Mouse (Mus musculus) layer of hippocampus, adult 9-11 months (tissue): ENCODE results near the gene Mtmr4.

ENCODE experiments used
- DNase-seq: peaks from one replicate; pipeline ENCODE4 v3.0.0; 2022

Gene Mtmr4

DNA sequence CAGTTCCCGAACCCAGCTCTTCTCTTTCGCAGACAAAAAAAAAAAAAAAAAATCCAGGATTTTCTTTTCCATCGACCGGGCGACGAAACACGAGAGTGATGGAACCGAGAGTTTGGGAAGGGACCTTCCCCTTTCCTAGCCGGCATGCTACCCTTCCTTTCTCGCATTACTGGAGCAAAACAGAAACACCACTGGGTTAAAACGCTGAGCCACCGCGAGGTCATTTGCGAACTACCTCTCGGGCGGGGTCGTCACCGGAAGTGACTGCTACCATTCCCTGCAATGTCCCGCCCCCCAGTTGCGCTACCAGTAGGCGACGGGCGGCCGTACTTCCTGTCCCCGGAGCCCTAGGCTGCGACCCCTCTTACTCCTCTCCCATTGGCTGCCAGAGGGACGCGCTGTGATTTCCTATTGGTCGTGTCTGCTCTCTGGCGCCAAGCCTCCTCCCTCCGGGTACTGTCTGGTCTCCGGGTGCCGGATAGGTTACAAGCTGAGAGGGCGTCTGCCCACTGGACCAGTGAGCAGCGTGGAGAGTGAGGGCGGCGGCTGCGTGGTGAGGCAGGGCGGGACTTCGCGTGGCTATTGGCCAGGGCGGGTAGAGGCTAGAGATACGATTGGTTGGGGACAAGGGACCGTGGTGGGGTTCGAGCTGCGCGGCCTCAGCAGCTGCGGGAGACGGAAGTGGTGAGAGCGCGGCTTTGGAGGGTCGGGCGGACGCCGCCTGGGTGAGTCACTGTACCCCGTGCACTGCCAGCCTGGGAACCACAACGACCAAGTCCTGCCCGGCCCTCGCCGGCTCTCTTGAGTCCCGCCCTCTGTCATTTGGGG, at the start of gene Mtmr4:
Gene Mtmr4, plus strand, starts transcription at position 637 of the 828 bp plus-strand sequence.
- peak; percentile 100 for DNase-seq

DNA sequence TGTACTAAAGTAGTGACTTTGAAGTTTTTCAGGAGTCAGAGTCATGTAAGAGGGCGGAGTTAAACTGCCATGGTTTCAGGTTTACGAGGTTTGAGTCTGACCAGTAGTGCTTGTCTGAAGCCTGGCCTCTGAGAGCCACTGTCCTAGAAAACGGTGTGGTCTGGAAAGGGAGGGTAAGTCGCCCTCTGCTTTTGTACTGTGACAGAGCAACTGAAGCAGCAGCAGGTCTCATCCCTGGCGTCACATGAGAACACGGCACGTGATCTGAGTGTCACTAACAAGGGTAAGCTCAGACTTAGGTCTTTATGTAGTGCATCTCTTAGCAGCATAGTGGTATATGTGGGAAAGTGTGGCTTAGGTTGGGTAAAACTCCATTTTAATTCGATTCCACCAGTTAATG, 49.7 kb upstream of the Mtmr4 start:
- no peak for DNase-seq

DNA sequence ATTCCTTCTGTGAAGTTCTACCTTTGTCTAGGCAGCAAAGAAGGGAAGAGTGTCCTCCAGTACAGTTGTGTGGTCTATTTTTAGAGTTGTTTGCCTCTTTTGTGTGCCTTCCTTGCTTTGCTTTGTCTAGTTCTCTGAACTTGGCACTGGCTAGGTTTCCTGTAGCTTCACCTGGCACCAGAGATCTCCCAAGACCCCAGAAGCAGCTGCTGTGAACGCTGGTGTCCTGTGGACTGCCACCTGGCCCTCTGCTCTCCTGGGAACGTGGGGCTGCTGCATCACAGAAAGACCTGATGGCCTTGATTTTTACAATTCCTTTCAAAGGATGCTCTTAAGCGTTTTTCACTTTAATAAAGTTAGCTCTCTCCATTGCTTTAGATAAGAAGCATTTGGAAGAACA, 49.1 kb upstream of the Mtmr4 start:
- no peak for DNase-seq

DNA sequence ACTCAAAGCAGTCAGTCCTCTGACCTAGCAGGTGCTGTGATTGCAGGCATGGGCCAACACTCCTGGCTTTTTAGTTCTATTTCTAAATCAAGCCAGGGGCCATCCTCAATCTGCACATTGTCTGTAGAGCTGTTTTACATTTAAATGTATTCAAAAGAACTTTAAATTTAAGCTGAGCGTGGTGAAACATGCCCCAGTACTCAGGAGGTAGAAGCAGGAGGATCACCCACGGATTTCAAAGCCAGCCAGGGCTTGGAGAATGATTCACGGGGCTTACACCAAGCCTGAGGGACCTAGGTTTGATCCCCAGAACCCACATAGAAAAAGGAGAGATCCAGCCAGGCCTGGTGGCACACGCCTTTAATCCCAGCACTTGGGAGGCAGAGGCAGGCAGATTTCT, 38.6 kb upstream of the Mtmr4 start:
- DNase-seq, result no peak

DNA sequence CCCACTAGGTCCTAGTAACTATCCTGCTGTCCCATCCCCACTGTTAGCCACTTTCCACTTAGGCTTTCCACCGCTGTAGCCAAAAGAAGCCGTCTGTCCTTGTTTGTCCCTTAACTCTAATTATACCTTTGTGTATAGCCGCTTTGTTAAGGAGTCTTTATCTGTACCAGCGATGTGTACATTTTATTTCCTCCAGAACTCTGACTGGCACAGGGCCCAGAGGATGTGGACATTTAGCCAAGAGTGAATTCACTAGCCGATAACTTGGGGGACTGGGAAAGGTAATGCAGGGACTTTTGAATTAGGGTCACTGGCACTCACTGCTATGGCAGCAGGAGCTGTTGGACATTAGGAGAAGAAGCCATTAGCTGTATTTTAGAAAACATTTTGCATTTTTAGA, 37.6 kb upstream of the Mtmr4 start:
- no peak for DNase-seq

DNA sequence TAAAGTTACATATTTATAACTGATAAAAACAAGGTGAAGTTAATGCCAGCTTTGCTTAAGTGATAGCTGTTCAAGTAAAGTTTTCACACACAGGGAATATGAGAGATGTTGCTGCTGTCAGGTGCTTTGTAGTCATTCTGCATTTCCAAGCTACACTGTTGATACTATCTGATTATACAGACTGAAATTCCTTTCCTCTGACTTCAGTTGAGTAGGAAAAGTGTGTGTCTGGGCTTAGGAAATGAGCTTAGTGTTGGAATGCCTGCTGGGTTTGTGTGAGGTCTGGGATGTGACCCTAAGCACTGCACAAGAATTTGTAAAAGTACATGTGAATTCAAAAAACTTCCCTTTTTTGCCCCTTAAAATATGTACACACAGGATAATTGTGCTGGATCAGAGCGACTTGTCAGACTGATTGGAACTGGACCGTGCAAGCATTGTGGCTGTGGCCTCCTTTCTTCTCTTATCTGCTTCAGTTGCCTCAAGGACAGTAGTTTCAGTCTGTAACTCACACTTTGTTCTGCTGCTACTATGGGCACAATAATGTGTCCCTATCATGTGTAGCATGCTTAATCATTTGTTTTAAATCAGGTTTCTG, 36.8 kb upstream of the Mtmr4 start:
- no peak for DNase-seq

DNA sequence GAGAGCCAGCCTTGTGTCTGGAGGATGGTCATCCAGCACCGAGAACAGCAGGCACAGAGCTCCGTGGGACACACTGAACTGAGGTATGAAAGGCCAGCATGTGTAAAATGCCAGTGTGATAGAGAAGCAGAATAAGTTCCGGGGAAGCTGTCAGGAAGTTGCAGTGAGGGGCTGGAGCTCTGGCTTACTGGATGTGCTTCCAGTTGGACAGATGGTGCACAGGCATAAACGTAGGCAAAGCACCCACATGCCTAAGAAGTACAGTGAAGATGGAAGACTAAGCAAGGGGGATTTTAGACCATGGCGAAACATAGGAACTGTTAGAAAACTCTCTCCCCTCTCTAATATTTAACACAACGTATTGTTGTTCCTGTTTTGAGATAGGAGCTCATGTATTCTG, 30.8 kb upstream of the Mtmr4 start:
- no peak for DNase-seq

DNA sequence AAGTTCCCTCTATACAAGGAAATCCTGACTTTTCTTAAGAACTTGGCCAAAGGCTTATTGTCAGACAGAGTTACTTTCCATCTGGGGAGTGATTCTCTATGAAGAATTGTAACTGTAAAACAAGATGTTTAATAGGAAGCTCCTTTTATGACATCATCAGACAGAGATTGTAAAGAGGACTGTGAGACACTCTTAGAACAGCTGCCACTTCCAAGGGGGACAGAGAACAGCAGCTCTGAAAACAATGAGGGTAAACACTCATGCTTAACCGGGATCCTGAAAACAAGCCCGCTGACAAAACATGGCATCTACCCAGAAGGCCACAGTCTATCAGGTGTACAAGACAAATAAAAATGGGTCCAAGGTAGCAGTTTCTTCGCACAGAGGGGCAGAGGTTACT, 25.5 kb upstream of the Mtmr4 start, which contains the start of gene Gm11492:
Gene Gm11492, plus strand, starts transcription at position 153 of the 400 bp plus-strand sequence.
- DNase-seq, result no peak

DNA sequence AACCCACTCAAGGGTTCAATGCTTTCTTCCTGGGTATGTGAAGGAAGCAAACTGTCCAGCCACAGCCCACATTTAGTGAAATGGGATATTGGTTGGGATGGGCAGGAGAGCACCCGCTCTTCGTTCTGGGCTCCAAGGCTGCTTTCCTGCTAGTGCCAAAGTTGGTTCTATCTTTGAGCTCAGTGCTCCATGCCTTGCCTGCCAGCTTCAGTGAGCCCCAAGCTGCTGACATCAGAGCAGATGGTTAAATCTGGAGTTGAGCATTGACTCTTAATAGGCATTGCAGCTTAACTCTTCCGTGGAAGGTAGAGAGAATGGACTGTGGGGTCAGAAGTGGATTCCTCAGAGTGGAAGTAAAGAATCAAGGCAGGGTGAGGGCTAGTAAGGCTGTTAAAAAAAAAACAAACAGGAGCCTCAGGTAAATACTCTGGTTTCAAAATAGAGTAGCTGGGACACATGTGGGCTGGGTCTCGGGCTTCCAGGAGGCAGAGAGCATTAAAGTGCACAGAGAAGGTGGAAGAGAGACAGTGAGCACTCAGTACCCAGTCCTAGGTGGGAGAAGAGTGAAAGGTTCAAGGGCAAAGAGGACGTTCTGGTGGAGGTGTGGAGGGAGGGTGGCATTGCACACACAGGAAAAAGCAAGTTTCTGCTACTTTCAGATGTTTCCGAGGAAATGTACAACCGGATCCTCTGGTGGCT, 23.6 kb upstream of the Mtmr4 start, which contains the start of gene Sept4:
Gene Sept4, plus strand, starts transcription at position 649 of the 699 bp plus-strand sequence.
- DNase-seq, result no peak

DNA sequence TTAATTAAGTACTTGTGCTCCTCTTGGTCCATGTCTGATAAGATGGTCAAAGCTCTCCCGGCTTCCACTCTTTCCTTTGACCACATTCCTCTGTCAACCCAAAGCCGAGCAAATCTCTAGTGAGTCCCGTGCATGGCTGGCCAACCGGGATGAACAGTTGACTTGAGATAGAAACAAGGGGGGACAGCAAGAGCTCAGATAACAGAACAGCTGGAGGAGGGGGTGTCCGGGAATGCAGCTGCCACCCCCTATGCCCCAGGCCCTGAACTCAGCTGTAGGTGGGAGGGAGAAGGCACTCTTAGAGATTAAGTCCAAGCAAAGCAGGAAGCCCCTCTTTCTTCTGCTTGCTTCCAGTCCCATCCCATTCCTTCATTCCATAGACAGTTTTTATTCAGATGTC, 21.2 kb upstream of the Mtmr4 start:
- no peak for DNase-seq

DNA sequence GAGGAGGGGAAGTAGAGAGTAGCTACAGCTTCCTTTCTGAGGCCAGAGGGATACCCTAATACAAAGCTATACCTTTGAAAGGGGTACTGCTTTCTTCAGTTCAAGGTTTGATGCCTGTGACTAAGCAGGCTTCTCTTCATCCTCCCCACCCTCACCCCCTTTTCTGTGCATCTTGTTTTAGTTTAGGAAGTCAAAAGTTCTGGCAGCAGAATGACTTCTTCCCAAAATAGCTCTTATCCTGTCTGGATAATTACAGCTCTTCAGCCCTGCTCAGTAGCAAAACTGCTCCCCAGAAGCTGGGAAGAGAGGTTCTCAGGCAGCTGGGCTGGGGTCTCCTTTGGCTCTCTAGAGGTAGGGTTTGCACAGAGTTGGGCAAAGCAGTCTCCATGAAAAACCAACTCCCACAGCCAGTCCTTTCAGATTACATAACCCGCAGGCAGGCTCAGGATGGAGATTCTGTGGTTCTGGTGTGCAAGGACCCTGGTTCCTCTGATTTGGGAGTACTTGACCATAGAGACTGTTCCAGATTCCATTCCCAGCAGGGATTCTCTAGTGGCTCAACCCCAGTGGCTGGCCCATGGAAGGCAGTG, 20.5 kb upstream of the Mtmr4 start:
- DNase-seq, result no peak

DNA sequence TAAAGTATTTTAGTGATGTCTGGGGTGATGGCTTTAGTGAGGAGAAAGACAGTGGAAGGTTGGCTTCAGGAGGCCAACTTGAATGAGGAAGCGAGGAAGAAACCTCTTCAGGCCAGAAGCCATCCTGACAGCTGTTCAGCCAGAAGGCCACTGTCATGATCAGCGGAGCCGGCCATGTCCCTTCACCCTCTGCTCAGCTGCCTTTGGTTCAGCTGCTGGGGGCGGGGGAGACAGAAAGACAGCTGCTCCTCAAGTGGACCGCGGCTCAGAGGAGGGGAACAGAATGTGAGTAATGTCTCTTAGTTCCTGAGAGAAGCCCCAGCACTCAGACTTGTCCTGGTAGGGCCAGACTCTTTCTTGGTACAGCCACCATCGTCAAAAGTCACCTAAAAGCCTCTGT, 18.2 kb upstream of the Mtmr4 start:
- no peak for DNase-seq

DNA sequence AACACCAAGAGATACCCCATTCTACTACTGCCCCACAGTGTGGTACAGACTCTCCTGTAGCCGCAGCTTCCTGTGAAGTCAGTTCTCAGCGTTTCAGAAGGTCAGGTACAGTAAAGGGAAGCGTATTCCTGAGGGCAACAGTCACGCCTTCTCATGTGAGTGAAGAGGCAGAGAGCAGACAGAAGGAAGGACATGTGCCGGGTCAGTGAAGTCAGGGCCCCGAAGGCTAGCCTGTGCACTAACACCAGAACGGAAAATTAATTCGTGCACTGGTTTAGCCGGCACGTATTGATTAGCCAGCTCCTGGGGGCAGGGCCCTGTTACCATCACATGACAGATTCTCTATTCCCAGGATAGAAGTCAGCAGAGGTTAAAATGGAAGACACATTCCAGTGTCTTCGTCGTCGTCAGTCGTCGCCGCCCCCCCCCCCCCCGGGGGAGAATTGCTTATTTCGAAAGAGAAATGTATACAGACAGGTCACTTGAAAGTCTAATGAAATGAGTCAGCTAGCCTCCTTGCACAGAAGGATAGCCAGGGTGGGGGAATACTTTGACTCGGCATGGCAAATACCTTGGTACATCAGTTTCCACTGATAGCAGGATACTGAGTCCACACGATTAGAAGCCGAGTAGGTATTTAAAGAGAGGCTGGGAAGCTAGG, 17.3 kb upstream of the Mtmr4 start:
- DNase-seq, result no peak

DNA sequence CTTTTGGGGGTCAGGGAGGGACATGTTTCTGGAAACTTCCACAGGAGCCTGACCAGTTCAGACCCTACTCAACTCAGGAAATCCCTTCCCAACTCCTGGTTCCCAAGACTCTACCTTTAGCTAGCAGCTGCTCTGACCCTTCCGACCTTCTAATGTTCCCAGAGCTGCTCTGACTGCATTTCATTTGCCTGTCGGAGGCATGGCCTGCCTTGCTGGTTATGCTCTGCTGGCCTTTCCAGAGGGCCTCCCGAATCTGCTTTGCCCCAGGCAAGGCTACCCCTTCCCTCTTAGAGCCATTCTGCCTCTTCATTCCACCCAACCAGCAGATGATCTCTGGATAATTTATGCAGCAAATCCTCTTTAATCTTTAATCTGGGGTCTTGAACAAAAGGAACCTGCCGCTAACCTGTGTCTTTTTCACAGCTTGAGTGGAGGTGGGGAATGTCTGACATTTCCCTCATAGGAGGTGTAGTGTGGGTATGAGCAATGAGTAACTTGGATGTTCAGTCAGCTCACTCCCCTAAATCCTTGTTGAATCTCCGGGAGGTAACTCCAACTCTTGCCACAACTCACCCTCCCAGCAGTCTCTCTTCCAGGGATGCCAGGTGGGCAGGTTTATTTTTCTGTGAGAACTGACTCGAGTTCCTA, 14.2 kb upstream of the Mtmr4 start:
- no peak for DNase-seq

DNA sequence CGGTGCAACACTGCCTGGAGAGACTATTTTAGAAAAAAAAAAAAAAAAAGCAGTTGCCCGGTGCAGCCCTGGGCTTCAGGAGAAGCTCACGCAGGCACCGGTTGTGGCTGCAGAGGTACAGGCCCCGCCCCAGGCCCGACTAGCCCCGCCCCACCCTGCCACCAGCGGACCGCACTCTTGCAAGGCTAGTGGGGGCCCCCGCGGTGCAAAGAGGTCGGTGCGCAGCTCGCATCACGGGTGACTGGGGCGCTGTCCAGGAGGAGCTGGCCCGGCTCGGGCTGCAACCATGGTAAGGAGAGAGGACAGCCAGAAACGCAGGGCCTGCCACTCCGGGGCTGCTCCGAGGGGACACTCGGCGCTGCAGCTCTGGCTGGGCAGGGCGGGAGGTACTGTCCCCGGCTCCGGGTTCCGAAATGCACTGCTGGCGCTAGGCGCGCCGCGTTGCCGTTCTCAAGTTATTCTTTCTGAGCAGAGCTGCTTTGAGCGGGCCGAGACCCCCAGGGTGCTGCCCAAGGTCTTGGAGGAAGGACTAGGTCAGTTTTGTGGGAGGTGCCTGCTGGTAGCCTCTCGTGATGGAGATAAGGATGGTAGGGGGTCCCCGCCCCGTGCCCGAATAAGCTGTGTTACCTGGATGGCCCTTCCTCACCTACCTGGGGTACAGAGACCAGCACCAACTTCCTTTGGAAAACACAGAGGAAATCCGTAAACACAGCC, 13.6 kb upstream of the Mtmr4 start:
- DNase-seq, result peak; percentile 73

DNA sequence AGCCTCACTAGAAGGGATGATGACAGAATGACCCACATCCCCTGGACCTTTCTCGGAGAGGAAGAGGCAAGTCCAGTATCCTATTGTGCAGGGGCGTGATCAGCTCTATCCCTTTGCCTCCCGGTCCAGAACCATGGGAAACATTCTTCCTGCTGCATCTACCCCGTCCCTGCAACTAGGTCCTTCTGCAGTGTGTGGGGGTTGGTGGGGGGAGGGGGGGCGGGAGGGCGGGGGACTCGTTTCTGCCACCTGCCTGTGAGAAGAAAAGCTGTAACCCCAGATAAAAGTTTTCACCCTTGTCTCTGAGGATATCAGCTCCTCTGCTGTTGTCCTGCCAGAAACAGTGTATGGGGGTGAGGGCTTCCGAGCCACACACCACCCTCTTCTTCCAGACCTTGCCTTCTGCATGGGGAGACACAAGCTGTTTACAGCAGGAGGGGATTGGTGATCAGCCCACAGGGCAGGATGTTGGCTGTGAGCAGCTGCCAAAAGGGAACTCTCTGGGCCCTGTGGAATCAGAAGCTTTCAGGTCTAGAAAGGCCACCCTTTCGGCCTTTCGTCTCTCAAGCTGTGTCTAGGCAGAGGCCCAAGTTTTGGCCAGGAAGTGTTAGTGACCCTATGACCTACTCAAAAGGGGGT, 12.9 kb upstream of the Mtmr4 start:
- no peak for DNase-seq

DNA sequence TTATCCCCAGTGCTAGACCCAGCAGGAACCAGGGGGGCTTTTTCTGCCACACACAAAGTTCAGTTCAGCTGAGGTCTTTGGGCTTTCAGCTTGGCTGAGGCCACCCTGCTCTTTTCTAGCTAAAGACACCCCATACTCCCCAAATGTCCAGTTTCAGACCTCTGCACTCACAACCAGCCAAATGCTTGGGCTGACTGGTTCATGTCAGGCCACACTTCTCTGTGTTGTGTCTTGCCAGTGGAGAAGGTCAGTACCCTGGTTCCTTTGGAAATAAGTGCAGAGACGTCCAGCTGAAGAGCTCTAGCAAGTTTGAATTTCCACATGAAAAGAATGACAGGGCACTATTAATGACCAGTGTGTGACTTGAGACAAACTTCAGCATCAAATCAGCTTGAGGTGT, 12.2 kb upstream of the Mtmr4 start:
- DNase-seq, result no peak

DNA sequence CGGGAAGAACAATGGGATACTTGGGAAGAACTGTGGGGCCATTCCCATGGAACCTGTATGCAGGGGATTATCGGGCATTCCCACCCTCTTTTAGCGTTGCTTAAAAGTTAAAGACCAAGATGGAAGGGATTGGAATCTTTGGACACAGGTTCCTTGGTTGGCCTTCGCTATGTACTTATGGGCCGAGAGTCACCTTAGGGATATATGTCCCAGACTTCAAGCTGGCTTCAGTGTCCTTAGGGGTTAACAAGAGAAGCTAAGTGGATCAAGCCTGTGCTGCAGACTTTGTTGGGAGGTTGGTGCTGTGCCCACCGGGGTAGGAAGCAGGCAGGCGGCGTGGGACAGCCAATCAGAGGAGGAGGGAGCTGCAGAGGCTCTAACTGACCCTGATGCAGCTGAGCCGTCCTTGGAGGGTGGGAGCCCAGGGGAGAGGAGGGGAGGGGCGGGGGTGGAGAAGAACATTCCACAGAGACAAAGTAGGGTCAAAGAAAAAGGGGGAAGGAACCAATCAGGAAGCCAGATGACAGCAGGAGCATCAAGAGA, 11.3 kb upstream of the Mtmr4 start:
- no peak for DNase-seq

DNA sequence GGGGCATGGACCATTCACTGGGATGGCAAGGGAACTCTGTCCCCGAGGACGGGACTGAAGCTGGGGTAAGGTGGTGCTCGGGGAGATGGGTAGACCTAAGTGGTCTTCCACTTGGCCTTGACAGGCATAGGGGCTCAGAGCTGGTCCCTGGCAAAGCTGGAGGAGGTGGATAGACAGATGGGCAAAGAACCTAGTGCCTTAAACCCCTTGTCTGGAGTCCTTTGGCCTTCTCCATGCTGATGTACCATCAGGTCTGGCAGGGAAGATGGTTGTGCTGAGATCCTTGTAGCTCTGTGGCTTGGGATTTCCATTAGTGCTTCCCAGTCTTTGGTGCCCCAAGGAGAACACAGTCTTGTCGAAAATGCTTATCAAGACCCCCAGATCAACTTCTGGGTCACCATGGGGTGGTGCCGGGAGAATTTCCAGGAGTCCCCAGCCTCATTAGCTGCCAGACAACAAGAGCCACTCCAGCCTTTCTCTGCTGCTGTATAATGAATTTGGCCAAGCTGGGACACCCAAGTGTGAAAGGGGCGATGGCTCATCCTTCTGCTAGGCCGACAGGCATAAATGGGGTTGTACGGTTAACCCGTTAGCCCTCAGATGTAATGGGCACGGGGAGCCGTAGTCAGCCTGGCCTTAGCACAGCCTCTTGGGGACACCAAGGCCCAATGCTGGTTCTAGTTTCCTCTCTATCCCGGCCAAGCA, 10.6 kb upstream of the Mtmr4 start:
- no peak for DNase-seq
